Mouse (Mus musculus): ENCODE measurements at regions not wholly inside any gene's neighbourhood (a gene's known extent, or its start where the extent isn't known, plus 50 kb on each side); places are given as distances from the start of the nearest gene placed in this dataset.

DNA sequence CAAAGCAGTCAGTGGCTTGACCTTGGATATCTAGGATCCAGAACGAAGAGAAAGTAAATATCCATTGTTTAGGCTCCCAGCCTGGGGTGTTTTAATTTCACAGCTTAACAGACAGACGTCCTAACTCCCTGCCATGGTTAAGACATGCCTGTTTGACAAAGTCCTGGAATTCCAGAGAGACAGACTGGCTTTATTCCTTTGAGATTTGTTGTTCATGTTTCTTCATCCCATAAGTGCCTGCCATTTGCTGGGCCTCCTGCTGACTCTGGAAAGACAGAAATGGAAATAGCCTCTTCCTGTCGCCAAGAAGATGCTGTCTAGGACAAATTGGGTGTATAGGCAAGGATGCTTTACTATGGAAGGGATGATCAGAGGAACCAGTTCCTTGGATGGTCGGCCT, 285.5 kb downstream of the Rnf144a start:
- TF ChIP-seq GATA1 (IDR thresholded peaks at IDR 0.05; ENCODE audit: borderline replicate concordance, low read length), result no peak
- no peak for TF ChIP-seq FLI1 (IDR thresholded peaks at IDR 0.05; ENCODE audit: low read length)

All from megakaryocyte, embryonic 14.5 days (primary cell).